Mouse (Mus musculus) C2C12 (cell line): ENCODE results near the gene Pou2f3.

Experiments
- CTCF ChIP-seq: IDR thresholded peaks from one replicate; pipeline ENCODE4 v1.5.1; 2011; ENCODE audit not compliant: control insufficient read depth, insufficient read depth, insufficient read length
- FOSL1 ChIP-seq: IDR thresholded peaks from one replicate; pipeline ENCODE4 v1.8.0; 2011; ENCODE audit warnings: mild to moderate bottlenecking, low read length; ENCODE audit not compliant: poor library complexity, insufficient read depth, severe bottlenecking
- MAX ChIP-seq: IDR thresholded peaks from one replicate; pipeline ENCODE4 v1.6.1; 2011; ENCODE audit warnings: mild to moderate bottlenecking, control low read depth

GRCm38 (mm10) chr9:43132380-43132779 lies 77.8 kb downstream of the Pou2f3 start:
- no peak for TF ChIP-seq CTCF
- TF ChIP-seq MAX, result no peak
- TF ChIP-seq FOSL1, result no peak
